Mouse (Mus musculus): ENCODE results near the gene Tas2r105.

The Tas2r105 gene

DNA sequence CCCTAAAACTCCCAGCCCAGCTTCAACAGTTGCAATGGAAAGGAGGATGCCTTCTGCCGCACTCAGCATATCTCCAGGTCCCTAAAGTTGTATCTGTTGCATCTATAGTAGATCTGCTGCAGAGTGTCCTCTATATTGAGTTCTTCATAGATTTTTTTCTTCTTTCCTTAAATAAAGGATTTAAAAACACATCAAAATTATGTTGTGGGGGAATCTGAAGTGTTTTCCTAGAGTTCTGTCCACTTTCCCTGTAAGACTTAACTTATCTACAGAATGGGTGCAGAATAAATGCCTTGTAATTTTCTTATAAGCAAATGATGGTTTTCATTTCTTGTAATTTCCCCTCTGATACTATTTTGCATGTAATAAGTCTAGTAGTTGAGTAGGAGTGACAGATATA lies at the start of gene Tas2r105:
TSS of gene Tas2r105 (minus strand) at position 101 of the 400 bp plus-strand sequence.
- no peak for DNase-seq

DNA sequence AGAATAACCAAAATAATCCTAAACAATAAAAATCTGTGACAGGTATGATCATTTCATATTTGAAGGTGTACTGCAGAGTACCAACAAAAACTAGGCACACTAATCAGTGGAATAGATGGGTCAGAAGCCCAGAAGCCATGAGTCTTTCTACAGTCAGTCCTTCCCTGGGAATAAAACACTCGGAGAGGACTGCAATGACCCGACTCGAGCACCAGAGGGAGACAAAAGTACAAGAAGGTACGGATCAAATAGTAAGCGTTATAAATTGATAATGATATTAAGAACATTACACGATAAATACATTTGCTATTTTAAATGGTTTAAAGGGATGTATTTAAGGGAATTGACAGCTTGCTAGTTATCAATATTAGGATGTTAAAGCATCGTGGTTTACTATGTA lies 25.5 kb upstream of the Tas2r105 start:
- peak; percentile 9 for DNase-seq

DNA sequence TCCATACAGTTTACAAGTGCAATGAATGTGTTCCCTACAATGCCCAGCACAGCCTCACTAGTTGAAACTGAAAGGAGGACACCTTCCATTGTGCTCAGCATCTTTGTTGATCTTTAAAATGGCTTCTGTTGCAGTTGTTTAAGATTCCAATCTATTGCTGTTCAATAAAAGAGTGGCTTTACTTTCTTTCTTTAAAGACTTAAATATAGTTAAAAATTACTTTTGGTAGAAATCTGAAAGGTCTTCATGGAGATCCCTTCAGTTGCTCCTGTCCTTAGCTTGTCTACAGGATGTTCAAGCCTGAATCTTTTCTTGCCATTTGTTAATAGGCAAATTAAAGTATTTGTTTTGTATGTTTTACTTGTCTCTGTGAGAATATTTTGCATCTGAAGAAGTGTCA lies 2.7 kb upstream of the Tas2r105 start, which contains the start of gene Tas2r114:
TSS of gene Tas2r114 (minus strand) at position 101 of the 400 bp plus-strand sequence.
- DNase-seq = no peak

GRCm38 (mm10) chr6:131685644-131686043 lies 1.7 kb downstream of the Tas2r105 start, which contains the start of gene Tas2r104:
Gene Tas2r104 (minus strand): TSS chr6:131685744.
- no peak for DNase-seq

GRCm38 (mm10) chr6:131678786-131679185 lies 8.5 kb downstream of the Tas2r105 start, which contains the start of gene Tas2r106:
Gene Tas2r106 (minus strand): TSS chr6:131678886.
- DNase-seq = no peak

- DNase-seq = no peak
Measured at GRCm38 (mm10) chr6:131660049-131660448, 27.2 kb downstream of the Tas2r105 start, which contains the start of gene Tas2r107. Gene Tas2r107 (minus strand): TSS chr6:131660149.
